Mouse (Mus musculus) lung, postnatal 0 days (tissue): ENCODE results near the gene Ppp2r5d. TPM values are rescaled to one million over a fixed set of nuclear protein-coding genes. Genes with fewer than 3 reads are reported as not detected.

Experiments
- ATAC-seq: fragments of 200-750 bp; cut with Nextera tagmentation; 2 replicates; pipeline ENCODE4 v1.8.0; 2017; ENCODE audit warnings: moderate library complexity
- DNase-seq: peaks from one replicate; pipeline ENCODE4 v3.0.0-alpha.2; 2016; ENCODE audit warnings: low spot score
- H3K27ac ChIP-seq: fragments of 300-500 bp; sonication (generic); 2 replicates; pipeline ENCODE4 v1.5.1; 2014; ENCODE audit warnings: antibody characterized with exemption, mild to moderate bottlenecking, low read length, mixed read lengths
- H3K27me3 ChIP-seq: fragments of 300-500 bp; sonication (generic); replicated peaks from 2 replicates; pipeline ENCODE4 v1.6.1; 2014; ENCODE audit warnings: low read length, mixed read lengths; ENCODE audit not compliant: insufficient read depth
- H3K36me3 ChIP-seq: fragments of 300-500 bp; sonication (generic); 2 replicates; pipeline ENCODE4 v1.6.1; 2014; ENCODE audit warnings: low read length, mixed read lengths; ENCODE audit not compliant: insufficient read depth
- H3K4me1 ChIP-seq: fragments of 300-500 bp; sonication (generic); 2 replicates; pipeline ENCODE4 v1.6.1; 2014; ENCODE audit warnings: antibody characterized with exemption, low read depth, low read length, mixed read lengths; ENCODE audit not compliant: insufficient read depth
- H3K4me2 ChIP-seq: fragments of 300-500 bp; sonication (generic); replicated peaks from 2 replicates; pipeline ENCODE4 v1.6.1; 2014; ENCODE audit warnings: low read depth, mild to moderate bottlenecking, low read length, moderate library complexity, mixed read lengths
- H3K4me3 ChIP-seq: fragments of 300-500 bp; sonication (generic); 2 replicates; pipeline ENCODE4 v1.5.1; 2014; ENCODE audit warnings: low read depth, low read length
- H3K9ac ChIP-seq: fragments of 300-500 bp; sonication (generic); replicated peaks from 2 replicates; pipeline ENCODE4 v1.6.1; 2014; ENCODE audit warnings: low read depth, mild to moderate bottlenecking
- H3K9me3 ChIP-seq: fragments of 300-500 bp; sonication (generic); 2 replicates; pipeline ENCODE4 v1.6.1; 2016; ENCODE audit warnings: low read length, mixed read lengths
- CTCF ChIP-seq: IDR thresholded peaks from 2 replicates; pipeline ENCODE4 v1.5.1; 2016; ENCODE audit warnings: antibody characterized with exemption, mild to moderate bottlenecking
- EP300 ChIP-seq: IDR thresholded peaks from 2 replicates; pipeline ENCODE4 v1.6.1; 2016; ENCODE audit warnings: antibody characterized with exemption, mild to moderate bottlenecking, control low read depth
- WGBS: fragments of 180-500 bp; shearing (Covaris S2); extraction: QIAGEN DNeasy Blood & Tissue Kit; methylation state at CpG from one replicate; pipeline ENCODE4 v1.1.7; 2014; 5-methylcytosine and 5-hydroxymethylcytosine counted together
- polyA plus RNA-seq: library from polyadenylated mRNA; unstranded; fragments of >200 nt; fragmentation: Nextera tagmentation; extraction: Ambion mirVana; gene quantifications from 2 replicates; pipeline ENCODE4 v1.2.1, GENCODE M21; 2015

Gene Ppp2r5d
- polyA plus RNA-seq, 1 experiment from 2014 or later, result 31.8 TPM

DNA sequence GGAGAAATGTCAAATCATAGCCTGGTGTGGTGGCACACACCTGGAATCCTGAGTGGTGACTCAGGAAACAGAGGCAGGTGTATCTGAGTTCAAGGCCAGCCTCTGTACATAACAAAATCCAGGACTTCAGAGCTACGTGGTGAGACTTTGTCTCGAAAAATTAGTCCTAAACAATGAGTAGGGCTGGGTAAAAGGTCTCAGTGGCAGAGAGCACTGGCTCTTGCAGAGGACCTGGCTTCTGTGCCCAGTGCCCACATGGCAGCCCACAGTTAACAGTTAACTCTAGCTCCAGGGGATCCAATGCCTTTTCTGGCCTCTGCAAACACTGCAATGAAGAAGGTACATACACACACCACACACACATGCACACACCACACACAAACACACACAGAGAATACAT, 42.9 kb upstream of the Ppp2r5d start:
- Histone ChIP-seq H3K9me3 (no peaks in the 10 kb centered on the region), H3K27me3 (no peaks in the 10 kb centered on the region), H3K27ac (no peak overlapping the region), H3K36me3 (peaks cover 13% of the 10 kb centered on the region; the same call in 1 of the 2 replicates), H3K4me1 (peaks cover 4% of the 10 kb centered on the region; the same call in 1 of the 2 replicates), H3K9ac (no peak overlapping the region), H3K4me3 (no peak overlapping the region), H3K4me2 (no peak overlapping the region)
- DNase-seq (no peak), ATAC-seq (no peak)
- TF ChIP-seq CTCF (no peak), EP300 (no peak)
- 88% methylated on average over 2 of the region's 2 CpGs for WGBS

GRCm38 (mm10) chr17:46747234-46747633, 42.3 kb upstream of the Ppp2r5d start:
- H3K4me2 ChIP-seq, result no peak overlapping the region
- ATAC-seq, result no peak
- H3K4me1 ChIP-seq, result peaks cover 4% of the 10 kb centered on the region; the same call in 1 of the 2 replicates
- no peak overlapping the region for H3K4me3 ChIP-seq
- H3K36me3 ChIP-seq, result peaks cover 16% of the 10 kb centered on the region; the same call in 1 of the 2 replicates
- H3K9me3 ChIP-seq, result no peaks in the 10 kb centered on the region
- 74% methylated on average over 8 of the region's 8 CpGs for WGBS
- no peak for DNase-seq
- H3K9ac ChIP-seq, result no peak overlapping the region
- no peaks in the 10 kb centered on the region for H3K27me3 ChIP-seq
- no peak overlapping the region for H3K27ac ChIP-seq
- TF ChIP-seq CTCF, result no peak
- TF ChIP-seq EP300, result no peak

DNA sequence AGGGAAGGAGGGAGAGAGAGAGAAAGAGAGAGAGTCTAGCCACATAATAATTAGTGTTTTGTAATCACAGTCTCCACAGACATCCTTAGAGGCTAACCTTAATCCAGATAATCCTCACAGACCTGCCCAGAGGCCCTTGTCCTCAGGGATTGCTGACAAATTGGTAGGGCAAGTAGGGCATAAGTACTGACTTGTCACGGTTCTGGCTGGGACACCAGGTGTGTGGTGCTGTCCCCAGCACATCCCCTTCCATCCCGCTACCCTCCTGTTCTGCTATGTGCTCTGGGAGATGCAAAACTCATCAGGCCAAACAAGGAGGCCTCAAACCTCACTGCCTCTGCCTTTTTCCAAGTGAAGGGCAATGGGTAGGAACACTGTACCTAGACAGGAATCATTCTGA, 40.6 kb upstream of the Ppp2r5d start:
- Histone ChIP-seq H3K9ac (no peak overlapping the region), H3K36me3 (peaks cover 16% of the 10 kb centered on the region; the same call in 1 of the 2 replicates), H3K4me3 (no peak overlapping the region), H3K4me1 (no peaks in the 10 kb centered on the region), H3K9me3 (no peaks in the 10 kb centered on the region), H3K4me2 (no peak overlapping the region), H3K27me3 (no peaks in the 10 kb centered on the region), H3K27ac (no peak overlapping the region)
- TF ChIP-seq EP300 (no peak), CTCF (no peak)
- WGBS, result 94% methylated on average over 2 of the region's 2 CpGs
- DNase-seq (no peak), ATAC-seq (no peak)

- Histone ChIP-seq H3K36me3 (peaks cover 16% of the 10 kb centered on the region; the same call in 1 of the 2 replicates), H3K9ac (no peak overlapping the region), H3K27me3 (no peaks in the 10 kb centered on the region), H3K4me1 (no peaks in the 10 kb centered on the region), H3K4me3 (no peak overlapping the region), H3K9me3 (no peaks in the 10 kb centered on the region), H3K27ac (peak overlapping the region; percentile 10; the same call in 1 of the 2 replicates), H3K4me2 (no peak overlapping the region)
- TF ChIP-seq CTCF (no peak), EP300 (no peak)
- ATAC-seq (peak; percentile 93), DNase-seq (peak; percentile 74)
- WGBS, result 67% methylated on average over 9 of the region's 9 CpGs
These were observed 38.1 kb upstream of the Ppp2r5d start for GRCm38 (mm10) chr17:46742986-46743385.

- 91% methylated on average over 6 of the region's 6 CpGs for WGBS
- no peak overlapping the region for H3K27ac ChIP-seq
- no peaks in the 10 kb centered on the region for H3K9me3 ChIP-seq
- ATAC-seq (no peak), DNase-seq (no peak)
- no peak overlapping the region for H3K4me3 ChIP-seq
- H3K36me3 ChIP-seq, result peaks cover 12% of the 10 kb centered on the region; the same call in 1 of the 2 replicates
- H3K4me1 ChIP-seq, result no peaks in the 10 kb centered on the region
- no peak for TF ChIP-seq CTCF
- TF ChIP-seq EP300, result no peak
- H3K27me3 ChIP-seq, result no peaks in the 10 kb centered on the region
- no peak overlapping the region for H3K4me2 ChIP-seq
- H3K9ac ChIP-seq, result no peak overlapping the region
These were observed 36.4 kb upstream of the Ppp2r5d start for GRCm38 (mm10) chr17:46741305-46741704.

DNA sequence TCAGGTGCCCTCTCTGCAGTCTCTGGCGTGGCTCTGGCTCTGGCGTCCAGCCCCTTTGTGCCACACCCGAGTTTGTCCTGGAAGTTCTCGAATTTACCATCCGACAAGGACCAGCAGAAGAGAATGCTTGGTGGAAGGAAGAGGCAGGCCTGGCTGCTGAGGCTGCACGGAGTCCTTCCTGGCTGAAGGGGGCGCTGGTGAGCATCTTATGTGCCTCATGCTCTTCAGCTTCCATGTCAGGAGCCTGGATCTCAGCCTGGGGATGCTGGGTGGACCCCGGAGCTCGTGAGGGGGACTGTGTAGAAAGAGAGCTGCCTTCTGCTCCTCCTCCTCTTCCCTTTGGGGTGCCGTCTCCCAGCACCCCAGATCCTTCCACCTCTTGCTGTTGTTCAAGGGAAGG, 31.2 kb upstream of the Ppp2r5d start:
- Histone ChIP-seq H3K4me1 (no peaks in the 10 kb centered on the region), H3K4me2 (no peak overlapping the region), H3K9me3 (no peaks in the 10 kb centered on the region), H3K36me3 (no peaks in the 10 kb centered on the region), H3K27ac (no peak overlapping the region), H3K4me3 (no peak overlapping the region), H3K27me3 (no peaks in the 10 kb centered on the region), H3K9ac (no peak overlapping the region)
- no peak for ATAC-seq
- TF ChIP-seq CTCF, result peak; percentile 66
- TF ChIP-seq EP300, result no peak
- peak; percentile 33 for DNase-seq
- WGBS, result 58% methylated on average over 9 of the region's 10 CpGs

DNA sequence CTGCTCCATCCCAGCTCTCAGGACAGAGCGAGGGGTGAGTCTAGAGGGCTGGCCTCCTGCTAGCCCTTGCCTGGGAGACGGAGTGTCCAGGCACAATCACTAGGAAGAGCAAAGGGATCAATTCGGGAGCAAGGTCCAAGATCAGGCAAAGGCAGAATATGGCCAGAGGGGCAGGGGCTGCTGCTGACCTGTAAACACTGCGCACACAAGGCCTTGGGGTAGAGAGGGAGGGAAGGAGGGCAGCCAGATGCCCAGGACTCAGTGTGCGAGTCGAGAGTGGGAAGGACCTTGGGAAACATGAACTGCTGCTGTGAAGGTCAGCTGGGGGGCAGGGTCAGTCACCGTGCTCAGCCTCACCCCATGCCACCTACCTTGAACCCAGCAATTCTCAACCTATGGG, 30.4 kb upstream of the Ppp2r5d start:
- WGBS, result 92% methylated on average over 7 of the region's 7 CpGs
- Histone ChIP-seq H3K9me3 (no peaks in the 10 kb centered on the region), H3K9ac (no peak overlapping the region), H3K4me1 (no peaks in the 10 kb centered on the region), H3K27ac (no peak overlapping the region), H3K4me3 (no peak overlapping the region), H3K4me2 (no peak overlapping the region), H3K27me3 (no peaks in the 10 kb centered on the region), H3K36me3 (no peaks in the 10 kb centered on the region)
- TF ChIP-seq EP300 (no peak), CTCF (no peak)
- ATAC-seq (no peak), DNase-seq (no peak)
